Mouse (Mus musculus) stomach, embryonic 15.5 days (tissue): ENCODE results near the gene Hps5. TPM values are rescaled to one million over a fixed set of nuclear protein-coding genes. Genes with fewer than 3 reads are reported as not detected.

Source experiments
- ATAC-seq: fragments of 200-750 bp; cut with Nextera tagmentation; 2 replicates; pipeline ENCODE4 v1.8.0; 2017; ENCODE audit warnings: low read depth, moderate number of reproducible peaks, moderate TSS enrichment; ENCODE audit not compliant: insufficient read depth, low FRiP score
- H3K27ac ChIP-seq: fragments of 300-500 bp; sonication (generic); 2 replicates; pipeline ENCODE4 v1.5.1; 2015; ENCODE audit warnings: mild to moderate bottlenecking, inconsistent platforms
- H3K27me3 ChIP-seq: fragments of 300-500 bp; sonication (generic); replicated peaks from 2 replicates; pipeline ENCODE4 v1.6.1; 2015; ENCODE audit warnings: inconsistent platforms
- H3K36me3 ChIP-seq: fragments of 300-500 bp; sonication (generic); 2 replicates; pipeline ENCODE4 v1.6.1; 2015; ENCODE audit warnings: inconsistent platforms
- H3K4me1 ChIP-seq: fragments of 300-500 bp; sonication (generic); 2 replicates; pipeline ENCODE4 v1.6.1; 2015; ENCODE audit warnings: inconsistent platforms
- H3K4me2 ChIP-seq: fragments of 300-500 bp; sonication (generic); 2 replicates; pipeline ENCODE4 v1.6.1; 2015; ENCODE audit warnings: mild to moderate bottlenecking, inconsistent platforms
- H3K4me3 ChIP-seq: fragments of 300-500 bp; sonication (generic); replicated peaks from 2 replicates; pipeline ENCODE4 v1.5.1; 2015; ENCODE audit warnings: inconsistent platforms
- H3K9ac ChIP-seq: fragments of 300-500 bp; sonication (generic); 2 replicates; pipeline ENCODE4 v1.6.1; 2015; ENCODE audit warnings: inconsistent platforms
- H3K9me3 ChIP-seq: fragments of 300-500 bp; sonication (generic); 2 replicates; pipeline ENCODE4 v1.6.1; 2016; ENCODE audit warnings: inconsistent platforms
- WGBS: fragments of 180-500 bp; shearing (Covaris S2); methylation state at CpG from one replicate; pipeline ENCODE4 v1.1.7; 2015; 5-methylcytosine and 5-hydroxymethylcytosine counted together
- polyA plus RNA-seq: library from polyadenylated mRNA; unstranded; fragments of >200 nt; fragmentation: Nextera tagmentation; extraction: Ambion mirVana; gene quantifications from 2 replicates; pipeline ENCODE4 v1.2.1, GENCODE M21; 2015

Hps5 gene
- polyA plus RNA-seq: 20.2 and 21.8 TPM in 2 replicates

DNA sequence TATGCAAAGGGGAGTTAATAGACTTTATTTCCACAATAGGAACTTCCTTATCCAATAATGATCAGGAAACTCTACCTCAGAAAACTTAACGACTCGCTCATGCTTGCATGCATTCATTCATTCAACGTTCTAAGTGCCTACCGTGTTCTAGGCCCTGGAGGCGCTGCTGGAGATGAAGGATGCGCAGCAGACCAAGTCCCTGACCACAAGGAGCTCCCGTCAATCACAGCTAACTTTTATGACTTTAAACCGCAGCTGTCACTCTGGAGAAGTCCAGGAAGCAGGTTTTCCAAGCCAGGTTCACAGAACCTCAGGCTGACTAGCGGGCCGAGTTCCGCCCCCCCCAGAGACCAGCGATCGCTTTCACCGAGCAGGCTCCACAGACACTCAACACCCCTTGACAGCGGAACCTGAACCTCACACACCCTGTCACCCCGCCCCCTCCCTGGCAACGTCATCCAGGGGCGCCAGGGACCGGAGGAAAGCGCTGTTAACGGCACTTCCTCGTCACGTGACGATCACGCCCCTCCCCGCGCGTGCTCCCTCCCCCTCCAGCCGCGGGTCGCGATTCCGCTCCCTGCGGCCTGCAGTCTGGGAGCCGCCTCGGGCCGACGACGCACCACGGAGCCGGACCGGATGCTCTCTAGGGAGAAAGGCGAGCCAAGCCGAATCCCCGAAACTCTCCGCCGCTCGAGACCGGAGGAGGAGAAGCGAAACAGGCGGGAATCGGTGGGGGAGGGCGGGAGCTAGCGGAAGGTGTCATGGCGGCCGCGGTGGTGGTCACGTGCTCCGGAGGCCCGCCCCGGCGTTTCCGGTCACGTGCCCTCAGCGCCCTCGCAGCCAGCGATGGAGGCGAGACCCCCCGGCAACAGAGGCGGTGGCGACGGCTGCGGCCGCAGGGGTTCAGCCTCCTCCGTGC is at the start of gene Hps5, which contains the start of gene Gtf2h1:
Gene Hps5, minus strand, starts transcription at position 778 of the 919 bp plus-strand sequence.
Gene Gtf2h1, plus strand, starts transcription at position 817 of the 919 bp plus-strand sequence.
- Histone ChIP-seq H3K27ac (peak within 1 kb of the TSS; percentile 90), H3K4me3 (peak within 1 kb of the TSS; percentile 96), H3K4me1 (peaks cover 12% of the 10 kb centered on the region), H3K36me3 (0 out of 2 replicates have a peak, but pooled peaks cover 3% of the 10 kb centered on the region), H3K4me2 (peak within 1 kb of the TSS; percentile 90), H3K9me3 (no peaks in the 10 kb centered on the region), H3K27me3 (no peaks in the 10 kb centered on the region), H3K9ac (peak within 1 kb of the TSS; percentile 82)
- under 1% methylated on average over 75 of the region's 75 CpGs for WGBS
- ATAC-seq: peak; percentile 98

- Histone ChIP-seq H3K4me2 (peak overlapping the region; percentile 83), H3K4me1 (peaks cover 10% of the 10 kb centered on the region), H3K27ac (peak overlapping the region; percentile 94), H3K27me3 (no peaks in the 10 kb centered on the region), H3K4me3 (peak overlapping the region; percentile 74), H3K36me3 (peaks cover 18% of the 10 kb centered on the region), H3K9me3 (no peaks in the 10 kb centered on the region), H3K9ac (peak overlapping the region; percentile 83)
- ATAC-seq: peak; percentile 87
- under 1% methylated on average over 51 of the region's 51 CpGs for WGBS
Measured at GRCm38 (mm10) chr7:46845211-46845977, 49.5 kb upstream of the Hps5 start.

DNA sequence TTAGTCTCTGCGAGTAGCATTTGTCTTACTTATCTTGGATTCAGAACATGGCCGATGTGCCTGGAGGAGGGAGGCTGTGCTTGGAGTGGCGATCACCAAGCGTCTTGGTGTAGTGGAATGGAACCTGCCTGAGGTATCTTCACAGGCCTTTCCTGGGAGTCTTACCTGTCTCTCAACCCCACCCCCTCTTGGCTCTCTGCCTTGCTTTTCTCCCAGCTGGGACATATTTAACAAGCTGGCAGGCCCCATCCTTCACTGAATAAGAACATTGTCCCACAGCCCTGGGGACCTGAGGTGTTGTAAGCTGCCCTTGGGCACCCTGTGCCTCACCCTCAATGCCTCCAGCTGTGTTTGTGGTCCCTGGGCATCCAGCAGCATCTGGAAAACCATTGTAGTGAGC is 47.7 kb upstream of the Hps5 start:
- no peak overlapping the region for H3K9ac ChIP-seq
- no peak overlapping the region for H3K27ac ChIP-seq
- H3K9me3 ChIP-seq: no peaks in the 10 kb centered on the region
- ATAC-seq: no peak
- peaks cover 2% of the 10 kb centered on the region; the same call in 1 of the 2 replicates for H3K36me3 ChIP-seq
- H3K27me3 ChIP-seq: no peaks in the 10 kb centered on the region
- no peak overlapping the region for H3K4me2 ChIP-seq
- H3K4me3 ChIP-seq: no peak overlapping the region
- peaks cover 27% of the 10 kb centered on the region for H3K4me1 ChIP-seq
- WGBS: 84% methylated on average over 4 of the region's 4 CpGs

DNA sequence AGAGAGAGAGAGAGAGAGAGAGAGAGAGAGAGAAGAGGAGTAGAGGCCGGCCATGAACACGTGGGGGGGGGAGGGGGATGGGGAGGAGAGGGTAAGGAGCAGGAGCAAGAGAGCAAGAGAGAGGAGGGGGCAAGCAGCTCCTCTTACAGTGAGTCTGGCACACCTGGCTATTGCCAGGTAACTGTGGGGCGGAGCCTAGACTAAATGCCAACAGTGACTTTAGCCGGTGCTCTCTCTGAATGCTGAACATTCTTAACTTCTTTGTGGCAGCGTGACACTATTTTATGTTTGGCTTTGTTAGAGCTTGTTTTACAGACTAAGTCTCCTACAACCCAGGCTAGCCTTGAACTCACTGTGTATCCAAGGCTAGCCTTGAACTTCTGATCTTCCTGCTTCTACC is 46.4 kb upstream of the Hps5 start:
- no peak for ATAC-seq

DNA sequence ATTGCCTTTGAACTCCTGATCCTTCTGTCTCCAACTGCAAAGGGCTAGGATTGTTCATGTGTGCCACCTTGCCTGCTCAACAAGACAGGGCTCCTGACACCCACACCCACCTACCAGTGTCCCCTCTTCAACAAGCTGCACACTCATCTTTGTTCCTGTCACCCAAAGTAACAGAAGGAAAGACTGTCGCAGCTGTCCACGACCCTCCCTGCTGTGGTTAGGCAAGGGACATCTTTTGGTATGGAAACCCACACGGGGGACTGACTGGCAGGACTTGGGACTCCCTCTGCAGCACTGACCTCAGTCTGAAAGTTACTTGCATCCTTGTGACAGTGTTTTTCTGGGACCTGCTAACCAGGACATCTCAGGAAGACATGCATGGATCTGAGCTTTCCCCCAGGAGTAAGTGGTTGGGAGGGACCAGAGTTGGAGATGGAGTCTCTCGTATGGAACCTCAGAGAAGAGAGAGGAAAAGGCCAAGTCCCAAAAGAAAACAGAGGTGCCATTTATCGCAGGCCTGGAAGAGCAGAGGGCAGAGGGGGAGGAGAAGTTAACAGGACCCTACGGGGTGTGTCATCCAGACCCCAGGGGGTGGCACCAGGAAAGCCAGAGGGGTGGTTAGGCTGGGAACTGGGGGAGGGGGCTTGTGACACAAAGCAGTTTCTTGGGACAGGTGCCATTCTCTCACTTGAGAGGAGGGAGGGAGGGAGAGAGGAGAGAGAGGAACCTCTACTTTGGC is 45.1 kb upstream of the Hps5 start, which contains the start of gene Ldha:
Gene Ldha, plus strand, starts transcription at position 689 of the 739 bp plus-strand sequence.
- Histone ChIP-seq H3K9me3 (no peaks in the 10 kb centered on the region), H3K9ac (no peak within 1 kb of the TSS), H3K27me3 (no peaks in the 10 kb centered on the region), H3K4me2 (no peak within 1 kb of the TSS), H3K27ac (0 out of 2 replicates have a peak within 1 kb of the TSS, but pooled peaks have one; percentile 44), H3K4me3 (no peak within 1 kb of the TSS), H3K4me1 (peaks cover 38% of the 10 kb centered on the region), H3K36me3 (no peaks in the 10 kb centered on the region)
- no peak for ATAC-seq
- 31% methylated on average over 6 of the region's 6 CpGs for WGBS

More for the DNA sequence above, 46.4 kb upstream of the Hps5 start:
- Histone ChIP-seq H3K4me2 (no peak overlapping the region), H3K27me3 (no peaks in the 10 kb centered on the region), H3K9me3 (no peaks in the 10 kb centered on the region), H3K36me3 (no peaks in the 10 kb centered on the region), H3K9ac (no peak overlapping the region), H3K4me1 (peaks cover 38% of the 10 kb centered on the region), H3K4me3 (no peak overlapping the region), H3K27ac (no peak overlapping the region)
- 21% methylated on average over 5 of the region's 5 CpGs for WGBS

- H3K4me1 ChIP-seq: peaks cover 38% of the 10 kb centered on the region
- no peaks in the 10 kb centered on the region for H3K36me3 ChIP-seq
- H3K27ac ChIP-seq: 0 out of 2 replicates have a peak overlapping the region, but pooled peaks have one; percentile 44
- H3K9me3 ChIP-seq: no peaks in the 10 kb centered on the region
- WGBS: 36% methylated on average over 4 of the region's 4 CpGs
- H3K4me3 ChIP-seq: no peak overlapping the region
- no peak overlapping the region for H3K9ac ChIP-seq
- H3K4me2 ChIP-seq: no peak overlapping the region
- no peak for ATAC-seq
- H3K27me3 ChIP-seq: no peaks in the 10 kb centered on the region
Measured at GRCm38 (mm10) chr7:46840326-46840725, 44.5 kb upstream of the Hps5 start.

- 68% methylated on average over 5 of the region's 5 CpGs for WGBS
- Histone ChIP-seq H3K27me3 (no peaks in the 10 kb centered on the region), H3K9ac (no peak overlapping the region), H3K36me3 (no peaks in the 10 kb centered on the region), H3K4me1 (peaks cover 38% of the 10 kb centered on the region), H3K27ac (peak overlapping the region; percentile 70; the same call in 1 of the 2 replicates), H3K4me3 (no peak overlapping the region), H3K9me3 (no peaks in the 10 kb centered on the region), H3K4me2 (no peak overlapping the region)
- no peak for ATAC-seq
Measured at GRCm38 (mm10) chr7:46839861-46840260, 44.0 kb upstream of the Hps5 start.

DNA sequence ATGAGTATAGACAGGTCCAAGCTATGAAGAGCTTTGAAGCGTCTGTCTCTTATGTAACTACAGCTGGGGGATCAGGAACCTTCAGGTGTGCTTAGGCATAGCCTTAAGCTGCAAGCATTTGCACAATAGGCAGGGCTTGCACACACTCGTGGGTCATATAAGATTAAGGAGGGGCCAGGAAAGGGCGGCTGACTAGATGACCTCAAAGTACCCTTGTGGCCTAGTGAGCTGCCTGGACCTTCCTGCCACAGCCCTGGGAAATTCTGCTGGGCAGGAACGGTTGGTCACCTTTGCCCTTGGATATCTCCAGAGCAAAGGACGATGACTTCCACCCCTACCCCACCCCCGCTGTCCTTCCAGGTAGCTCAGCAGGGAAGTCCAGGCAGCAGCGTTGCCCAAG is 43.6 kb upstream of the Hps5 start:
- Histone ChIP-seq H3K36me3 (no peaks in the 10 kb centered on the region), H3K27me3 (no peaks in the 10 kb centered on the region), H3K4me1 (peaks cover 38% of the 10 kb centered on the region), H3K4me2 (peak overlapping the region; percentile 45), H3K9me3 (no peaks in the 10 kb centered on the region), H3K9ac (no peak overlapping the region), H3K27ac (peak overlapping the region; percentile 70), H3K4me3 (no peak overlapping the region)
- ATAC-seq: peak; percentile 45; the same call in 1 of the 2 replicates
- 37% methylated on average over 7 of the region's 7 CpGs for WGBS

DNA sequence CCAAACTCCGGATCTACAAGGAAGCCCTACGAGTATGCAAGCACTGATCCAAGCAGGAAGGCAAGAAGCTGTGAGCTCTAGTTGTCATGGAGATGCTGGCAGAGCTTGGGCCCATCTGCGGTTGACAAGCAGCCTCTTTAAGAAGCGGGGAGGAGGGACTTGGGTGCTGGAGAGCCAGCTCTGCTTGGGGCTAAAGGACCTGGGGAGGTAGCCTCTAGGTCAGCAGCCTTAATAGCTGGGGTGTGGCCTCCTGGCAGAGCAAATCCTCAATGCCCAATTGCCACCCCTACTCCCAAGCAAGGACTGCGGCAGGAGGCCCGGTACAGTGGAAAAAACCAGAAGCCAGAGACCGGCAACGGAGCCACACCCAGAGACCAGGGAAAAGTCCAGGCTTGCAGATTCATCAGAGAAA is 43.0 kb upstream of the Hps5 start:
- peak; percentile 30 for ATAC-seq
- H3K27me3 ChIP-seq: no peaks in the 10 kb centered on the region
- no peaks in the 10 kb centered on the region for H3K9me3 ChIP-seq
- H3K4me3 ChIP-seq: no peak overlapping the region
- peak overlapping the region; percentile 70 for H3K27ac ChIP-seq
- H3K4me2 ChIP-seq: peak overlapping the region; percentile 45
- no peaks in the 10 kb centered on the region for H3K36me3 ChIP-seq
- peaks cover 38% of the 10 kb centered on the region for H3K4me1 ChIP-seq
- no peak overlapping the region for H3K9ac ChIP-seq
- 8% methylated on average over 8 of the region's 8 CpGs for WGBS

DNA sequence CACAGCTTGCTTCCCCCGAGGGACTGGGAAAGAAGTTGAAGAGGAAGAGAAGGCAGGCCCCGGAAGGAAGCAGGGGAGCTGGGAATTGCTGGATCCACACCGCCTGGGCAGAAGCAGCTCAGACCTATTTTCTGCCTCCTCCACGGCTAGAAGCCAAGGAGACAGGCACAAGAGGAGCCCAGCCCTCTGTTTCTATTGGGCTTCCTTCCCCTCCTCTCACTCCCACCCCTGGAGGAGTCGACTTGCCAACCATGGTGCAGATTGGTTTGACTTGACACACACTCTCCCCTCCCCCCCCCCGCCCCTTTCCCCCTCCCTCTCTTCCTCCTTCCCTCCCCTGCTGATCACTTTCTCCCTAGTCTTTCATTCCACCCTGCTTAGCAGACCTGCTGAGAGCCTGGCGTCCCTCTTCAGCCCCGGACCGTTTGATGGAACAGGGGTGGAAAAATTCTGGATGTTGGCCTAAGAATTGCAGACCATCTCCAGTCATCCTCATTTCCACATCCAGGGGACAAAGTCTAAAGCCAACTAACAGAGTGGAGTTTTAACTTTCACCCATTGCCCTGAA is 42.3 kb upstream of the Hps5 start:
- no peak overlapping the region for H3K9ac ChIP-seq
- ATAC-seq: peak; percentile 48; the same call in 1 of the 2 replicates

DNA sequence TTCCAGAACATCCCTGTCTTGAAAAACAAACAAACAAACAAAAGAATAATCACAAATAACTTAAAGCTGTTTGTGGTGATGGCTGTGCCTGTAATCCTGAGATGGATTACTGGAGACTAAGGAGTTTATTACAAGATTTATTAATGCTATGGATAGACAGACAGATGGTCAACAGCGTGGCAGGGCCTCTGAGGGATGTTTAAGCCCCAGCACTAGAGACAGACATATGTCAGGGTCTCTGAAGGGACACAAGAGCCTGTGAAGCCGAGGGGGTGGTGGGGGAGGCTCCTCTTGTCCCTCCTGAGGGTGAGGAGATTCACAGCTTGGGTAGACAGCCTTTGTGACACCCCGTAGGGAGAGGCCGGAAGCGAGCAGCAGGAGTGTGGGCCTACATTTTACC is 41.2 kb upstream of the Hps5 start:
- no peak overlapping the region for H3K9ac ChIP-seq
- 67% methylated on average over 5 of the region's 5 CpGs for WGBS
- no peak overlapping the region for H3K27ac ChIP-seq
- H3K9me3 ChIP-seq: no peaks in the 10 kb centered on the region
- H3K36me3 ChIP-seq: no peaks in the 10 kb centered on the region
- H3K4me1 ChIP-seq: peaks cover 38% of the 10 kb centered on the region
- no peak overlapping the region for H3K4me3 ChIP-seq
- ATAC-seq: no peak
- no peak overlapping the region for H3K4me2 ChIP-seq
- H3K27me3 ChIP-seq: no peaks in the 10 kb centered on the region

More for the DNA sequence above, 42.3 kb upstream of the Hps5 start:
- 7% methylated on average over 7 of the region's 9 CpGs for WGBS
- Histone ChIP-seq H3K9me3 (no peaks in the 10 kb centered on the region), H3K36me3 (no peaks in the 10 kb centered on the region), H3K27ac (peak overlapping the region; percentile 70), H3K4me3 (no peak overlapping the region), H3K4me1 (peaks cover 38% of the 10 kb centered on the region), H3K27me3 (no peaks in the 10 kb centered on the region), H3K4me2 (peak overlapping the region; percentile 45)
